Mouse (Mus musculus) olfactory bulb, adult 2 months (tissue): Measurements from ENCODE around the gene Inpp5k.

Experiments
- CTCF ChIP-seq: fragments of 200-500 bp; IDR thresholded peaks from 2 replicates; pipeline ENCODE4 v1.5.1; 2012; ENCODE audit warnings: low read depth, mild to moderate bottlenecking, low read length, moderate library complexity; ENCODE audit not compliant: insufficient read depth
- POLR2A ChIP-seq: fragments of 200-500 bp; IDR thresholded peaks from 2 replicates; pipeline ENCODE4 v1.6.1; 2012; ENCODE audit warnings: mild to moderate bottlenecking, low read depth, low read length, moderate library complexity; ENCODE audit not compliant: insufficient read depth

DNA sequence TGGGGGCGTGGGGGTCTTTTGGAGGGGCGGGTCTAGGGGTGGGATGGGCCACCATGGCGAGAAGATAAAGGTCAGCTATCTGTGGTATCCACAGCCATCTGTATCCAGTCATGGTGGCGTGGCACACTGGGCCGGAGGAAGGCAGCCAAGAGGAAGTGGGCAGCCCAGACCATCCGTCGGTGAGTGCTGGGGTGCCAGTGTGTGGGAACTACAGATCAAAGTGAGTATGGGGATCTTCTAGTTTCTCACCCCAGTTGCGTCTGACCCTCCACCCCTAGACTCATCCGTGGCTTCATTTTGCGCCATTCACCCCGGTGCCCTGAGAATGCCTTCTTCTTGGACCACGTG, 39.0 kb downstream of the Inpp5k start:
- TF ChIP-seq POLR2A (no peak), CTCF (no peak)
